Mouse (Mus musculus) lung, adult 18-20 months (tissue): ENCODE results near the gene Fbxl3.

ENCODE experiments used
- DNase-seq, 2 experiments: peaks; one replicate each; pipeline ENCODE4 v3.0.0; 2022; ENCODE audit warnings: mixed read lengths in 2 of 2

Fbxl3 gene

GRCm38 (mm10) chr14:103079209-103079977 lies 20.0 kb downstream of the Fbxl3 start:
- no peak for DNase-seq

- DNase-seq = no peak
Measured at GRCm38 (mm10) chr14:103078006-103078912, 21.1 kb downstream of the Fbxl3 start.

- no peak for DNase-seq
Measured at GRCm38 (mm10) chr14:103077272-103078005, 21.9 kb downstream of the Fbxl3 start.

- DNase-seq = no peak
Measured at GRCm38 (mm10) chr14:103075166-103075565, 24.2 kb downstream of the Fbxl3 start.

- DNase-seq = no peak
Measured at GRCm38 (mm10) chr14:103073825-103074224, 25.5 kb downstream of the Fbxl3 start.

GRCm38 (mm10) chr14:103072731-103073130 lies 26.6 kb downstream of the Fbxl3 start:
- peak; percentile 34 to 60 for DNase-seq

- DNase-seq = no peak
Measured at GRCm38 (mm10) chr14:103071471-103071870, 27.9 kb downstream of the Fbxl3 start.

GRCm38 (mm10) chr14:103070790-103071189 lies 28.6 kb downstream of the Fbxl3 start:
- peak; percentile 61 to 77 for DNase-seq

GRCm38 (mm10) chr14:103069864-103070611 lies 29.3 kb downstream of the Fbxl3 start, which contains the start of gene Cln5:
Gene Cln5, plus strand, starts transcription at chr14:103070216.
- peak; percentile 95 to 97 for DNase-seq

GRCm38 (mm10) chr14:103069465-103069863 lies 29.9 kb downstream of the Fbxl3 start:
- no peak for DNase-seq

- DNase-seq = peak; percentile 71 to 78
Measured at GRCm38 (mm10) chr14:103065294-103066167, 33.8 kb downstream of the Fbxl3 start.

GRCm38 (mm10) chr14:103059495-103059894 lies 39.9 kb downstream of the Fbxl3 start:
- no peak for DNase-seq

- DNase-seq = peak; percentile 45 to 52
Measured at GRCm38 (mm10) chr14:103058998-103059397, 40.4 kb downstream of the Fbxl3 start.

- DNase-seq = no peak
Measured at GRCm38 (mm10) chr14:103056601-103057000, 42.8 kb downstream of the Fbxl3 start.

GRCm38 (mm10) chr14:103054731-103055130 lies 44.6 kb downstream of the Fbxl3 start:
- no peak for DNase-seq

- peak; percentile 79 for DNase-seq
Measured at GRCm38 (mm10) chr14:103051159-103051769, 48.1 kb downstream of the Fbxl3 start.

GRCm38 (mm10) chr14:103048292-103049086 lies 50.9 kb downstream of the Fbxl3 start:
- DNase-seq = no peak

- DNase-seq = no peak
Measured at GRCm38 (mm10) chr14:103046677-103047076, 52.7 kb downstream of the Fbxl3 start, which contains the start of gene Acod1. Gene Acod1, plus strand, starts transcription at chr14:103046977.

- no peak for DNase-seq
Measured at GRCm38 (mm10) chr14:103037016-103037415, 62.4 kb downstream of the Fbxl3 start.

GRCm38 (mm10) chr14:103034076-103034475 lies 65.3 kb downstream of the Fbxl3 start:
- DNase-seq = peak in 1 of 2 experiments; percentile 29
